Mouse (Mus musculus) lung, embryonic 16.5 days (tissue): ENCODE measurements around the gene Arhgap6. TPM values are rescaled to one million over a fixed set of nuclear protein-coding genes. Genes with fewer than 3 reads are reported as not detected.

Source experiments
- ATAC-seq: fragments of 200-750 bp; cut with Nextera tagmentation; 2 replicates; pipeline ENCODE4 v1.8.0; 2017; ENCODE audit warnings: low read depth, mild to moderate bottlenecking, moderate library complexity
- H3K27ac ChIP-seq: fragments of 300-500 bp; sonication (generic); 2 replicates; pipeline ENCODE4 v1.5.1; 2014; ENCODE audit warnings: mild to moderate bottlenecking, control low read depth, low read length
- H3K27me3 ChIP-seq: fragments of 300-500 bp; sonication (generic); 2 replicates; pipeline ENCODE4 v1.6.1; 2014; ENCODE audit warnings: low read depth, low read length, mixed read lengths; ENCODE audit not compliant: control insufficient read depth, insufficient read depth
- H3K36me3 ChIP-seq: fragments of 300-500 bp; sonication (generic); 2 replicates; pipeline ENCODE4 v1.6.1; 2014; ENCODE audit warnings: low read length; ENCODE audit not compliant: control insufficient read depth, insufficient read depth
- H3K4me1 ChIP-seq: fragments of 300-500 bp; sonication (generic); replicated peaks from 2 replicates; pipeline ENCODE4 v1.6.1; 2014; ENCODE audit warnings: low read length, mixed read lengths; ENCODE audit not compliant: control insufficient read depth, insufficient read depth
- H3K4me2 ChIP-seq: fragments of 300-500 bp; sonication (generic); 2 replicates; pipeline ENCODE4 v1.6.1; 2014; ENCODE audit warnings: low read depth, low read length, control low read depth
- H3K4me3 ChIP-seq: fragments of 300-500 bp; sonication (generic); 2 replicates; pipeline ENCODE4 v1.5.1; 2014; ENCODE audit warnings: mild to moderate bottlenecking, low read length, control low read depth
- H3K9ac ChIP-seq: fragments of 300-500 bp; sonication (generic); 2 replicates; pipeline ENCODE4 v1.6.1; 2014; ENCODE audit warnings: low read length, control low read depth
- H3K9me3 ChIP-seq: fragments of 300-500 bp; sonication (generic); 2 replicates; pipeline ENCODE4 v1.6.1; 2016; ENCODE audit warnings: low read length; ENCODE audit not compliant: control insufficient read depth
- WGBS: fragments of 180-500 bp; shearing (Covaris S2); extraction: QIAGEN DNeasy Blood & Tissue Kit; methylation state at CpG from one replicate; pipeline ENCODE4 v1.1.7; 2014; 5-methylcytosine and 5-hydroxymethylcytosine counted together
- polyA plus RNA-seq: library from polyadenylated mRNA; unstranded; fragments of >200 nt; fragmentation: Nextera tagmentation; extraction: Ambion mirVana; gene quantifications from 2 replicates; pipeline ENCODE4 v1.2.1, GENCODE M21; 2015

Arhgap6 gene
- polyA plus RNA-seq, 1 experiment from 2014 or later = 13.7 TPM

GRCm38 (mm10) chrX:169210019-169210418, 415.1 kb downstream of the Arhgap6 start:
- no peak for ATAC-seq
- Histone ChIP-seq H3K9ac (no peak overlapping the region), H3K36me3 (no peaks in the 10 kb centered on the region), H3K4me3 (no peak overlapping the region), H3K4me1 (no peaks in the 10 kb centered on the region), H3K27me3 (no peaks in the 10 kb centered on the region; the same call in 1 of the 2 replicates), H3K9me3 (no peaks in the 10 kb centered on the region), H3K27ac (no peak overlapping the region), H3K4me2 (no peak overlapping the region)
- 61% methylated on average over 3 of the region's 3 CpGs for whole genome bisulfite sequencing

- H3K9ac ChIP-seq = no peak overlapping the region
- no peak for ATAC-seq
- WGBS = 55% methylated on average over 8 of the region's 8 CpGs
- no peaks in the 10 kb centered on the region for H3K9me3 ChIP-seq
- H3K4me2 ChIP-seq = no peak overlapping the region
- no peak overlapping the region for H3K27ac ChIP-seq
- no peaks in the 10 kb centered on the region for H3K27me3 ChIP-seq
- no peaks in the 10 kb centered on the region for H3K4me1 ChIP-seq
- H3K36me3 ChIP-seq = no peaks in the 10 kb centered on the region
- no peak overlapping the region for H3K4me3 ChIP-seq
Observed at GRCm38 (mm10) chrX:169220064-169220463, 425.2 kb downstream of the Arhgap6 start.

DNA sequence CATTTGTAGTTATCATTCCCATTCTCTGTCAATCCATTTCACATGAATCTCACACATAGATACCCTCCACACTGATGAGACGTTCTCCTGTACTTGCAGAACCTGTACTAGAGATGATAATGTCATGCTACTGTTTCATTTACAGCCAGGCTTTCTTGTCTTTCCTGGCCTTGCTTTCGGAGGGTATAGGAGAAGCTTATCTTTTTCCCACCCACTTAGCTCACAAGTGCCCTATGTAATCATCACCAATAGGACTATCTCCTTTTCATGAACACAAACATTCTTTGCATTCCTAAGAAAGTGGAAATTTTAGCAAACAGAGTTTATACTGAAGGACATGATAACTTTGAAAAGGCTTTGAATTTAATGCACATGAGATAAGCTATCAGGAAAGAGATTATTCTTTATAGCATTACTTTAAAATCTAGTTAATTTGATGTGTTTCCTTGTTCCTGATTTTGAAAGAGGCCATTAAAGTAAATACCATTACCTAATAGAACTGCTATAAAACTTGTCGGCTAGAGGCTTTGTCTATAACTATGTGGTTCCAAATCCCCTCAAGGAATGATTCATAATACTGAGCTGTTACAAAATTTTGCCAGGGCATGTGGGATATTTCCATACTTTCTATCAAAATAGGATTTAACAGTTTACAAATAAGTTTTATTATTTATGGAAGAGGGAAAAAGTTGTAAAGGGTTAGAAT, 427.6 kb downstream of the Arhgap6 start:
- ATAC-seq = no peak
- Histone ChIP-seq H3K4me1 (no peaks in the 10 kb centered on the region), H3K4me2 (no peak overlapping the region), H3K27ac (no peak overlapping the region), H3K9me3 (no peaks in the 10 kb centered on the region), H3K27me3 (no peaks in the 10 kb centered on the region), H3K4me3 (no peak overlapping the region), H3K36me3 (no peaks in the 10 kb centered on the region), H3K9ac (no peak overlapping the region)
- WGBS = 32% methylated on average over 3 of the region's 3 CpGs

DNA sequence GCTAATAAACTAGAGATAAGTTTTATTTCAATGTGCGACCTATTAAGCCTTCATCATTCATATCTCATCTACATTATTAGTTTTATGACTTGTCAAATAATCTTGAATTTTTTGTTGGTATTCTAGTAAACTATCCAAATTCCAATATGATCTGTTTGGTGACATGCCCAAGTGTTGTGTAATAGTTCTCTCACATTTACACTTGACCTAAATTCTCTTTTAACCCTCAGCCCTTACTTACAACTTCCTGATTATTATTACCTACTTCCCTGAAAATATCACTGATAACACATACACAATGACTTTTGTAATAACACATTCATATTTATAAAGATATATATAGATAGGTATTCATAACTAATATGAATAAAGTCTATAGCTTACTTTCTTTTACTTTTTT, 461.0 kb downstream of the Arhgap6 start:
- Histone ChIP-seq H3K4me3 (no peak overlapping the region), H3K4me2 (no peak overlapping the region), H3K9me3 (no peaks in the 10 kb centered on the region), H3K9ac (no peak overlapping the region), H3K4me1 (no peaks in the 10 kb centered on the region), H3K27me3 (no peaks in the 10 kb centered on the region), H3K27ac (no peak overlapping the region), H3K36me3 (no peaks in the 10 kb centered on the region)
- no peak for ATAC-seq
- 47% methylated on average over 1 of the region's 1 CpGs for WGBS

DNA sequence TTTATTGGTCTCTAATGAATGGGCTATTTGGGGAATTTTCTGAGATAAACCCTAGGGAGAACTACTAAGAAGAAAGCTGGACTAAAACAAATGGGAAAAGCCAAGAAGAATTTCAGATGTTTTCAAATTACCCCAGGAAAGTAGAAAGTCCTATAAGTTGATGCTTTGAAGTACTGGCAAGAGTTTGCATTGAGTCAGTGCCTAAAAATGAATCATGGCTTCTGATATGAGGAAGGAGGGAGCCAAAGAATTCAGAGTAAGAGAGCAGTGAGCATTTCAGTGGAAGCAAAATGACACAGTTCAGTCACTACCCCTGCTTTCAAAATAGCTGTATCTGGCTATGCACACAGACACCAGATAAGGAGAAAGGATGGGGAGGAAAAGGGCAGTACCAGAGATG, 461.8 kb downstream of the Arhgap6 start:
- ATAC-seq = no peak
- no peak overlapping the region for H3K27ac ChIP-seq

GRCm38 (mm10) chrX:169261034-169261433, 466.1 kb downstream of the Arhgap6 start:
- Histone ChIP-seq H3K9me3 (no peaks in the 10 kb centered on the region), H3K27ac (no peak overlapping the region), H3K4me3 (no peak overlapping the region), H3K4me1 (no peaks in the 10 kb centered on the region), H3K36me3 (no peaks in the 10 kb centered on the region), H3K4me2 (no peak overlapping the region), H3K9ac (no peak overlapping the region), H3K27me3 (no peaks in the 10 kb centered on the region)
- no peak for ATAC-seq
- 87% methylated on average over 3 of the region's 3 CpGs for WGBS

More for the DNA sequence above, 461.8 kb downstream of the Arhgap6 start:
- Histone ChIP-seq H3K36me3 (no peaks in the 10 kb centered on the region), H3K27me3 (no peaks in the 10 kb centered on the region), H3K9ac (no peak overlapping the region), H3K4me3 (no peak overlapping the region), H3K9me3 (no peaks in the 10 kb centered on the region), H3K4me2 (no peak overlapping the region), H3K4me1 (no peaks in the 10 kb centered on the region)

- 60% methylated on average over 2 of the region's 2 CpGs for WGBS
- Histone ChIP-seq H3K9me3 (no peaks in the 10 kb centered on the region), H3K36me3 (no peaks in the 10 kb centered on the region), H3K4me2 (no peak overlapping the region), H3K4me1 (no peaks in the 10 kb centered on the region), H3K27me3 (no peaks in the 10 kb centered on the region), H3K4me3 (no peak overlapping the region), H3K27ac (no peak overlapping the region), H3K9ac (no peak overlapping the region)
- ATAC-seq = no peak
Observed at GRCm38 (mm10) chrX:169262212-169262611, 467.3 kb downstream of the Arhgap6 start.

- no peaks in the 10 kb centered on the region for H3K4me1 ChIP-seq
- no peaks in the 10 kb centered on the region for H3K9me3 ChIP-seq
- H3K36me3 ChIP-seq = no peaks in the 10 kb centered on the region
- H3K4me2 ChIP-seq = no peak overlapping the region
- H3K4me3 ChIP-seq = no peak overlapping the region
- WGBS = 58% methylated on average over 8 of the region's 8 CpGs
- H3K9ac ChIP-seq = no peak overlapping the region
- no peak overlapping the region for H3K27ac ChIP-seq
- H3K27me3 ChIP-seq = no peaks in the 10 kb centered on the region
- ATAC-seq = no peak
Observed at GRCm38 (mm10) chrX:169263433-169264172, 468.7 kb downstream of the Arhgap6 start.

DNA sequence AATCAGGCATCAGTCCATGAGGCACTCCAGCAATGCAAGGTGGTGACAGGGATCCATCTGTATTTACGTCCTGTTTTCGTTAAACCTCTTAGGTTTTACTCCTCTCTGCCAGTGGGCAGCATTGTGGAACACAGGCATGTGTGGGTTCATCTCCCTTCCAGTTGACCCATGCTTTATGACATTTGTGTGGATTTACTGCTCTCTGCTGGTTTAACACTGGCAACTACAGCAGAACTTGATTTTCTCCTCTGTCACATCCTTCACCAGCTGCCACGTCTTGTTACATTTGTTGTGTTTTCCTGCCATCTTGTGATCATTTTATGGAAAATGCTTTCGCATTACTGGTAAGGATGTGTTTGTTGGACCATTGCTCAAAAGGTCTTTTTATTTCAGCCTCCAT, 504.7 kb downstream of the Arhgap6 start:
- H3K4me1 ChIP-seq = no peaks in the 10 kb centered on the region
- no peak overlapping the region for H3K4me3 ChIP-seq
- no peaks in the 10 kb centered on the region for H3K27me3 ChIP-seq
- 61% methylated on average over 4 of the region's 4 CpGs for WGBS
- no peak overlapping the region for H3K27ac ChIP-seq
- H3K9ac ChIP-seq = no peak overlapping the region
- H3K36me3 ChIP-seq = no peaks in the 10 kb centered on the region
- no peak for ATAC-seq
- no peak overlapping the region for H3K4me2 ChIP-seq
- no peaks in the 10 kb centered on the region for H3K9me3 ChIP-seq
